Mouse (Mus musculus): ENCODE measurements around the gene Ccdc177. TPM values are rescaled to one million over a fixed set of nuclear protein-coding genes. Genes with fewer than 3 reads are reported as not detected.
A peak's percentile ranks its signal among the peaks of the same experiment; 100 is the strongest.

Ccdc177 gene
- polyA plus RNA-seq, 1 experiment: 5.6 TPM

DNA sequence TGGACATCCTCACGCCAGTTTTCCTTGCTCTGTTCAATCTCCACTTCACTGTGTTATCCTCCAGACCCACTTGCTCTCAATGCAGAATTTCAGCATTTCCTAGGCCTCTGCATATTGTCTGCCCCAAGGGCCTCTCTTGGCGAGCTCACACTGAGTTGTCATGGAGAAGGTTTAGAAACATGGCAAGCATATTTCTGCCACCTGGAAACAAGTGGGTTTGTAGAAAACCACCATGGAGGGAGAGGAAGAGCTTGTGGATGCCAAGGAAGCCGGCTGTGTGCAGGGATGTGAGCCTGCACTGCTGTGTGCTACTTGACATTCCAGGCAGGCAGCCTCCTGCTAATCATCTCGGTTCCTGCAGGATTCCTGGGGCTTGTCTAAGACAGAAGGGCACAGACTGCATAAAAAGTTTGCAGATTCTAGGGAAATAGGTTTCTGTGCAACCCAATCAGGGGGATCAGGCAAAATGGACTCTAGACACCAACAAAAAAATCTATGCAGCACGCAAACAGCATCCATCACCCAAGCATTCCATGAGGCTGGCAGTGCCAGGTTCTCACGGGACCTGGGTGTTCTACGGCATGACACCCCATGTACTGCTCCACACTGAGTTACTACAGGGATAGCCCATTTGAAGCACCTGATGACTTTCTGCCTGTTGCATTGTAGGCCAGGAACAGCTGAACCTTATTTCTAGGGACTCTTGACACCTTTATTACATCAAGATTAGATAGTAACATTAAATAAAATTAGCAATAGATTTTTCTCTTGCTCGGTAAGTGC, 14.3 kb downstream of the Ccdc177 start:
- peaks cover 2% of the 10 kb centered on the region; the same call in 1 of the 2 replicates for H3K4me1 ChIP-seq (ENCODE audit: control insufficient read depth, insufficient read depth, low read length)
- TF ChIP-seq CTCF (IDR thresholded peaks at IDR 0.05; ENCODE audit: extremely low read depth, insufficient read depth, low read length) (no peak), POLR2A (IDR thresholded peaks at IDR 0.05; ENCODE audit: extremely low read depth, insufficient read depth, low read length) (no peak)
- no peak overlapping the region for H3K27ac ChIP-seq (ENCODE audit: insufficient read depth, low read length)
- no peak overlapping the region for H3K4me3 ChIP-seq (ENCODE audit: insufficient read depth, low read length)

DNA sequence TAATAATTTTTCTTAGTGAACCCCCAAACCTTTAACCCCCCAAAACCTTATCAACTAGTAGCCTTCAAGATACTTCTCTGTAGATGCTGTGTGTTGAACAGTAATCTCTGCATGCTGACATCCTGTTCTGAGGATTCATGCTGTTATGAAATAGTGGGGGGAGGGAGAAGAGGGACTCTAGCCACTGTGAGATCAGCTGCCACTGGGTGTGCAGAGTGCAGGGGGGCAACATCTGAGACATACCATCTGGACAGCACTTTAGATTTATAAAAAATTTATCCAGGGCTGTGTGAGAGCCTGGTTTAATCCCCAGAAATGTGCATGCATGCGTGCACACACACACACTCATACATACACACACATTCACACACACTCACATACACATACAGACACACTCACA, 15.9 kb downstream of the Ccdc177 start:
- Histone ChIP-seq H3K4me1 (ENCODE audit: control insufficient read depth, insufficient read depth, low read length) (peaks cover 2% of the 10 kb centered on the region; the same call in 1 of the 2 replicates), H3K27ac (ENCODE audit: insufficient read depth, low read length) (no peak overlapping the region), H3K4me3 (ENCODE audit: insufficient read depth, low read length) (no peak overlapping the region)
- TF ChIP-seq POLR2A (IDR thresholded peaks at IDR 0.05; ENCODE audit: extremely low read depth, insufficient read depth, low read length) (no peak), CTCF (IDR thresholded peaks at IDR 0.05; ENCODE audit: extremely low read depth, insufficient read depth, low read length) (no peak)

DNA sequence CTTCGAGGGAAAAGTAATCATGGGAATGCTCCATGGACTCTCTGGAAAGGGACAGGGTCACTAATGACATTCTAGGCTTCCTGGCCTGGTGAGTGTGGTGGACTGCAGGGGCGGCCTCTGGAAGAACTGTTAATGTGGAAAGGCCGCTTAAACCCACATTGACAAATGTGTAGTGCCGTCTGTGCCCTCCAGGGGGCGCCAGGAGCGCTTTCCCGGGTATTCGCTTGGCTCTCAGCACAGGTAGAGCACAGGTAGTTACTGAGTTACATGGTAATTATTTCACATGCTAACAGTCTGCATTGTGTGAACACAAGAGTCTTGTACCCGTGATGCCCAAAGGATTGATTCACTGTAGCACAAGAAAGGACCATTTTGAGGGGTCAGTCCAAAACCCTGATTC, 21.0 kb downstream of the Ccdc177 start:
- Histone ChIP-seq H3K4me1 (ENCODE audit: control insufficient read depth, insufficient read depth, low read length) (peaks cover 10% of the 10 kb centered on the region), H3K4me3 (ENCODE audit: insufficient read depth, low read length) (no peak overlapping the region), H3K27ac (ENCODE audit: insufficient read depth, low read length) (no peak overlapping the region)
- TF ChIP-seq CTCF (IDR thresholded peaks at IDR 0.05; ENCODE audit: extremely low read depth, insufficient read depth, low read length): peak; percentile 10; the same call in 1 of the 2 replicates
- TF ChIP-seq POLR2A (IDR thresholded peaks at IDR 0.05; ENCODE audit: extremely low read depth, insufficient read depth, low read length): no peak

DNA sequence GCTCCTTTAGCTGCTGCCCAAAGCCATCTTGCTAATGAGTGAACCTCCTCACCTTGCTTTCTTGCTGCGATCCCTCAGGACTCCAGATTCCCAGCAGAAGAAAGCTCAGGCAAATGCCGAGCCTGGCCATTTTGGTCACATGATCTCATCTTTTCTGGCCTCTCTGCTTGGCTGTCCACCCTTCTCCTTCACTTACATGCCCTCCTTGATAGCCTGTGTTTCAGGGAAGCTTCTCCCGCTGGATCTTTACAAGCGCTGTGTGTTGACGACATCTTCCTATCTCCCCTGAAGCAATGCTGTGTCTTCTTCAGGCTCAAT, 23.2 kb downstream of the Ccdc177 start:
- Histone ChIP-seq H3K4me3 (ENCODE audit: insufficient read depth, low read length) (no peak overlapping the region), H3K4me1 (ENCODE audit: control insufficient read depth, insufficient read depth, low read length) (peaks cover 10% of the 10 kb centered on the region), H3K27ac (ENCODE audit: insufficient read depth, low read length) (no peak overlapping the region)
- TF ChIP-seq CTCF (IDR thresholded peaks at IDR 0.05; ENCODE audit: extremely low read depth, insufficient read depth, low read length): no peak

DNA sequence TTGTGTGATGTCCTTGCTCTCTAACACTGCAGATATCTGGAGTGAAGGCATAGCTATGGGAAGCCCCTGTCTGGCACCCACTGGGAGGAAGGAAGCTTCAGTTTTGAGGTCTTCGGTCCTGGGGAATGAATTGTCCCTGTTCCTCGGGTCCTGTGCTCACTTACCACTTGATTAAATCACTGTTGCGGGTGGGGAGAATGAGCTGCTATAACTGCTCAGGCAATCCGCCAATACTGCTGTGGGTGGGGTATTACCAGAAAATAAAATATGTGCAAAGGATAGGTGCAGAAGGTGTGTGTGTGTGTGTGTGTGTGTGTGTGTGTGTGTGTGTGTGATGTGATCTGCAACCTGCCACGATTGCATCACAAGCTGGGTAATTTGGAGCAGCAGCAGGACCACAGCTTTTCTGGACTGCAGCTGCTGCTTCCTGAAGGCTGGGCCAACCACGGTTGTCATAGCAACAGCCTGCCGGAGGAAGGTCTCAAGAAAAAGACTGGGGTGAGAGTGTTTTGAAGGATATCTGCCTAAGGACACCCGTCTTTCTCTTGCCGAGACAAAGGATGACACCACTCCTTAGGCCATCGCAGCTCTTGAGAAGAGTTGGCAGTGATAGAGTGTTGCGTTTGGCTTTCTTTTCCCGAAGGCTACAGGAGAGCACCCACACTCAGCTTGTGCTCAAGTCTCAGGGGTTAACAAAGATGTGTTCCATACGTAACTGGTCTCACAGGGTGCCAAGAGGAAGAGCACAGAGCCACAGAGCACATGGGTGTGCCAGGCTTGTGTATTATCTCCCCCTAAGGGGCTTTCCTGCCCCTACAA, 23.8 kb downstream of the Ccdc177 start:
- no peak overlapping the region for H3K4me3 ChIP-seq (ENCODE audit: insufficient read depth, low read length)
- no peak for TF ChIP-seq POLR2A (IDR thresholded peaks at IDR 0.05; ENCODE audit: extremely low read depth, insufficient read depth, low read length)
- no peak for TF ChIP-seq CTCF (IDR thresholded peaks at IDR 0.05; ENCODE audit: extremely low read depth, insufficient read depth, low read length)
- peaks cover 10% of the 10 kb centered on the region for H3K4me1 ChIP-seq (ENCODE audit: control insufficient read depth, insufficient read depth, low read length)
- H3K27ac ChIP-seq (ENCODE audit: insufficient read depth, low read length): 0 out of 2 replicates have a peak overlapping the region, but pooled peaks have one; percentile 2

DNA sequence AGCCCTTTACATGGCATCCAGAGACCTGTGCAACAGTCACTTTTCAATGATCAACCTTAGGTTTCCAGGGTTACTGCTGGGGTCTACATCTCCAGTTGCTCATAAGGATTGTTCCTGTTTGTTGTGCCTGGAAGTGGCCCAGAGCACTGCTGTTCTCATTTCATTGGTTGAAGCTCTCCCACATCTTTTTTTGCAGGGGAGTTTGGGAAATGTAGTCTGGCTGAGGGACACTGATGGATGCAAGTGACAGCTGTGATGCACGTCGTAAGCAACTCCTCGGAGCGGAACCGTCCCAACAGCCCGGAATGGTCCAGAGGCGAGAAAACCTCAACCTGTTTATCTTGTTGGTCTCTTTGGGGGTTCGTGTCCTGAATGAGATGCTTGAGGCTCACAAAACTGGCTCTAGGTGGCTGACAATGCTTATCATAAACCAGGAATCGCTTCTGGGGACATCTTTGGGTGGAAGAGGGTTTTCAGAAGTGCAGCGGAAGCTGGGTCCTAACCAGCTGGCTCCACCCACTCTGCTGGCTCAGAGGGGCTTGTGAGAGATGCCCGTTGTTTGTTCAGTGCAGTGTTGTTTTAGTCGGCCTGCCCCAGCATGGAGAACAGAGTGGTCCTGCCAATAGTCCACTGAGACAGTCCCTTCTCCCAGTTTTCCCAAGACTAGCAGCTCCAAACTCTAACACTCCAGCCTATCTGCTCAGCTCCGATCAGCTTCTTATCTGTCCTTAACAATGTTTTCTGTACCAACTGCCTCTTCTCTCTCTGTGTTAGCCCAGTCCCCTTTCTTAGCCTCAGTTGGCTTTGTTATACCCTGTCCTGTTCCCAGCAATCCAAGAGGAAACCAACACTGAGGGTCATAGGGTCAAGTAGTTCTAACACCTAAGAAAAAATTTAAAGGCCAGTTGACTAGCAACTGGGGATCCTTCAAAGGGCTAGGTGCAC, 25.7 kb downstream of the Ccdc177 start:
- H3K4me3 ChIP-seq (ENCODE audit: insufficient read depth, low read length): no peak overlapping the region
- H3K27ac ChIP-seq (ENCODE audit: insufficient read depth, low read length): no peak overlapping the region
- H3K4me1 ChIP-seq (ENCODE audit: control insufficient read depth, insufficient read depth, low read length): peaks cover 10% of the 10 kb centered on the region
- TF ChIP-seq CTCF (IDR thresholded peaks at IDR 0.05; ENCODE audit: extremely low read depth, insufficient read depth, low read length): no peak
- no peak for TF ChIP-seq POLR2A (IDR thresholded peaks at IDR 0.05; ENCODE audit: extremely low read depth, insufficient read depth, low read length)

DNA sequence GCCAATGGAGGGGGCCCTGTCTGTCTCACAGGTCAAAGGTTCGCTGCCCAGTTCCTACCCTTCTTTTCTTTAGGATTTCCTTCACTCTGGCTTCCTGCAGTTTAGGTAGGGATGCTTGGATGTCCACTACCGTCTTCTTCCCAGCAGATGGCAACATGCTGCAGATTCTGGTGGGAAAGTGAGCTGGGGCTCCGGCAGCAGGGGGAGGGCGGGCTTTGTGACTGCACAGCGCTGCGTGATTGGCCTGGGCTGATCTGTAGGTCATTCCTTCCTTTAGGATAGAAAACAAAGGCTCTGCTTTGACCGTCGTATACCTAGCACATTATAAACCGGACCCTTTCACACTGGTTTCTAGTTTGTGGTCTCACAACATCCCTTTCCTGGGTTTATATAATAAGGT, 29.9 kb downstream of the Ccdc177 start:
- Histone ChIP-seq H3K4me1 (ENCODE audit: control insufficient read depth, insufficient read depth, low read length) (no peaks in the 10 kb centered on the region; the same call in 1 of the 2 replicates), H3K27ac (ENCODE audit: insufficient read depth, low read length) (no peak overlapping the region), H3K4me3 (ENCODE audit: insufficient read depth, low read length) (no peak overlapping the region)
- TF ChIP-seq CTCF (IDR thresholded peaks at IDR 0.05; ENCODE audit: extremely low read depth, insufficient read depth, low read length) (peak; percentile 80), POLR2A (IDR thresholded peaks at IDR 0.05; ENCODE audit: extremely low read depth, insufficient read depth, low read length) (no peak)

DNA sequence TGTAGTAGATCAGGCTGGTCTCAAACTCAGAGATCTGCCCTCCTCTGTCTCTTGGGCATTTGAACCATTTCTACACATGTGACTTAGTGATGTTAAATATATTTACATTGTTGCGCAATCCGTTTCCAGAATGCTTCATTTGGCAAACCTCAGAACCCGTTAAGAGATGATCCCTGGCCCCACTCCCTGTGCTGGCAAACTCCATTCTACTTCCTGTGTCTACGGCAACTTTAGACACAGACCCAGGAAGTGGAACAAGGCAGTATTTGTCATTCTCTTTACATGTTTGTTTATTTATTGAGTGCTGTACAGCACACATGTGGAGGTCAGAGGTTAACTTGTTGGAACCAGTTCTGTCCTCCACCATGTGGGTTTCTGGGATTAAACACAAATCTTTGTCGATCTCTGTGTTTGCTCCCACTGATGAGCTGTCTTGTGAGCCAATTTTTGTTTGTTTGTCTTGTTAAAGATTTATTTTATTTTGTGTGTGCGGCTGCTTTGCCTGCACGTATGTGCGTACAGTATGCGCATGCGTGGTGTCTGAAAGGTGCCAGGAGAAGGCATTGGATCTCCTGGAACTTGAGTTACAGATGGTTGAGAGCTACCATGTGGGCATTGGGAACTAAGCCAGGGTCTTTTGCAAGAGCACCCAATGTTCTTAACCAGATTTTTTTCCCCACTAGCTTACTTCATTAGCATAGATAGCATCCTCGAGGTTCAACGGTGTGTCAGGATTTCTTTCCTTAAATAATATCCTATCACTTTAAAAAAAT, 30.5 kb downstream of the Ccdc177 start:
- Histone ChIP-seq H3K4me1 (ENCODE audit: control insufficient read depth, insufficient read depth, low read length) (no peaks in the 10 kb centered on the region; the same call in 1 of the 2 replicates), H3K4me3 (ENCODE audit: insufficient read depth, low read length) (no peak overlapping the region), H3K27ac (ENCODE audit: insufficient read depth, low read length) (no peak overlapping the region)
- TF ChIP-seq CTCF (IDR thresholded peaks at IDR 0.05; ENCODE audit: extremely low read depth, insufficient read depth, low read length): no peak
- TF ChIP-seq POLR2A (IDR thresholded peaks at IDR 0.05; ENCODE audit: extremely low read depth, insufficient read depth, low read length): no peak
